ENCODE assay signal across 9 mouse cellular contexts in genomic region chr6:115126232-115126785, GRCm38 (mm10). TPM values are rescaled to one million over a fixed set of nuclear protein-coding genes. Genes with fewer than 3 reads are reported as not detected.
DNase-seq lines count a peak whose midpoint lies in the region; ATAC-seq lines count a peak whose summit lies in the region.
"Had no signal": no experiment of that assay in that cellular context is flagged by ENCODE, and none has a peak within 500 bp of the region (broad histone marks: within the 10 kb centered on the region; RNA-seq: fewer than 3 reads in every experiment).

No protein-coding gene starts in this region.

- ATAC-seq in intestine, embryonic 16.5 days: no peak

- 31% methylated on average over 2 of the region's 2 CpGs for WGBS in intestine, embryonic 16.5 days

- no peaks in the 10 kb centered on the region for H3K9me3 ChIP-seq in intestine, embryonic 16.5 days (ENCODE audit: control insufficient read depth, low read length)
- H3K9me3 ChIP-seq: liver, embryonic 13.5 days had no signal

- H3K9ac ChIP-seq in intestine, embryonic 16.5 days (ENCODE audit: low read depth, low read length): no peak overlapping the region
- H3K9ac ChIP-seq: liver, embryonic 13.5 days had no signal

- H3K4me1 ChIP-seq in intestine, embryonic 16.5 days (ENCODE audit: control insufficient read depth, insufficient read depth, low read length): peaks cover 10% of the 10 kb centered on the region
- H3K4me1 ChIP-seq: liver, embryonic 13.5 days had no signal

- H3K36me3 ChIP-seq in intestine, embryonic 16.5 days (ENCODE audit: control insufficient read depth, insufficient read depth, low read length): no peaks in the 10 kb centered on the region
- H3K36me3 ChIP-seq: liver, embryonic 13.5 days had no signal

- H3K27ac ChIP-seq in intestine, embryonic 16.5 days (ENCODE audit: low read length): no peak overlapping the region
- H3K27ac ChIP-seq: liver, embryonic 13.5 days had no signal

- no peak overlapping the region for H3K4me3 ChIP-seq in intestine, embryonic 16.5 days (ENCODE audit: low read length)
- H3K4me3 ChIP-seq: liver, embryonic 13.5 days had no signal

- no peak overlapping the region for H3K4me2 ChIP-seq in intestine, embryonic 16.5 days (ENCODE audit: low read depth, low read length)
- H3K4me2 ChIP-seq: liver, embryonic 13.5 days had no signal

- peak; percentile 59 for DNase-seq in layer of hippocampus, adult 11-12 months (ENCODE audit: low spot score)
- DNase-seq in layer of hippocampus, adult 9-10 months (ENCODE audit: low spot score): no peak
- DNase-seq in frontal cortex, postnatal 14 days (ENCODE audit: low spot score in 2 of 2): peak; percentile 37 to 53
- peak; percentile 67 for DNase-seq in mesoderm, embryonic 11.5 days (ENCODE audit: low read depth, low spot score)
- peak; percentile 85 for DNase-seq in telencephalon, adult 2 months (ENCODE audit: low read depth, low spot score)
- no peak for DNase-seq in heart, adult 8-10 months (ENCODE audit: low spot score)
- no peak for DNase-seq in lung, postnatal 25 days (ENCODE audit: low spot score)
- DNase-seq: liver, embryonic 13.5 days had no signal

- no peaks in the 10 kb centered on the region for H3K27me3 ChIP-seq in intestine, embryonic 16.5 days (replicated peaks; ENCODE audit: control insufficient read depth, insufficient read depth, low read length)
- H3K27me3 ChIP-seq: liver, embryonic 13.5 days had no signal

RNA-seq across cellular contexts. Expression of gene Syn2, which starts 8.4 kb away (rescaled TPM):
- 1 to 10 TPM; 3.5 to 6.2 (median 4.6) TPM for total RNA-seq in heart, adult 8-10 months (2022)
- polyA plus RNA-seq in intestine, embryonic 16.5 days (2015; fragmentation: Nextera tagmentation; extraction: Ambion mirVana): 0.89 and 1.9 TPM in 2 replicates

Comparison
In these comparisons a context has a peak if more than half of its experiments do, and no peak if none do; other contexts are left out.
1. DNase-seq: peak in layer of hippocampus, adult 11-12 months (single experiment), frontal cortex, postnatal 14 days (2 of 2), mesoderm, embryonic 11.5 days (single experiment) and telencephalon, adult 2 months (single experiment); none in layer of hippocampus, adult 9-10 months (single experiment), heart, adult 8-10 months (single experiment) and lung, postnatal 25 days (single experiment).